Mouse (Mus musculus) ES-E14 (cell line): ENCODE measurements around the gene Rdh8.

Experiments
- HCFC1 ChIP-seq: IDR thresholded peaks from 2 replicates; pipeline ENCODE4 v1.6.1; 2012; ENCODE audit warnings: low read length, inconsistent platforms, borderline replicate concordance; ENCODE audit not compliant: insufficient read depth
- ZC3H11A ChIP-seq: IDR thresholded peaks from 2 replicates; pipeline ENCODE4 v1.6.1; 2012; ENCODE audit warnings: low read depth, mild to moderate bottlenecking, inconsistent platforms, low read length, borderline replicate concordance

DNA sequence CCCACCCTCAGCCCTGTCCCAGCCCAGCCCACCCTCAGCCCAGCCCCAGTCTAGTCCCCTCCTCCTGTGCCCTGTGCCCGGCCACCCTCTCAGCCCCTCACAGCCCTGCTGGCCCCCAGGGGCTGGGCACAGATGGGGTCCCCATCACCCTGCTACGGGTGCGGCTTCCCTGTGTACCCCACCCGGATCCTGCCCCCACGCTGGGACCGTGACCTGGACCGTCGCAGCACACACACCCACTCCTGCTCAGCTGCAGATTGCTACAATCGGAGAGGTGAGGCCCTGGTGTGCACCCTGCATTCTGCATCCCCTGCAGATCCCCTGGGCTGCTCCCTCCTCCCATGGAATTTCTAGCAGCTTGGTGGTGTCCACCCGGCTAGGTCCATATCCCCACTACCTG is 54.7 kb downstream of the Rdh8 start:
- no peak for TF ChIP-seq ZC3H11A
- TF ChIP-seq HCFC1, result no peak
